Mouse (Mus musculus): Measurements from ENCODE around the gene Trim11.

DNA sequence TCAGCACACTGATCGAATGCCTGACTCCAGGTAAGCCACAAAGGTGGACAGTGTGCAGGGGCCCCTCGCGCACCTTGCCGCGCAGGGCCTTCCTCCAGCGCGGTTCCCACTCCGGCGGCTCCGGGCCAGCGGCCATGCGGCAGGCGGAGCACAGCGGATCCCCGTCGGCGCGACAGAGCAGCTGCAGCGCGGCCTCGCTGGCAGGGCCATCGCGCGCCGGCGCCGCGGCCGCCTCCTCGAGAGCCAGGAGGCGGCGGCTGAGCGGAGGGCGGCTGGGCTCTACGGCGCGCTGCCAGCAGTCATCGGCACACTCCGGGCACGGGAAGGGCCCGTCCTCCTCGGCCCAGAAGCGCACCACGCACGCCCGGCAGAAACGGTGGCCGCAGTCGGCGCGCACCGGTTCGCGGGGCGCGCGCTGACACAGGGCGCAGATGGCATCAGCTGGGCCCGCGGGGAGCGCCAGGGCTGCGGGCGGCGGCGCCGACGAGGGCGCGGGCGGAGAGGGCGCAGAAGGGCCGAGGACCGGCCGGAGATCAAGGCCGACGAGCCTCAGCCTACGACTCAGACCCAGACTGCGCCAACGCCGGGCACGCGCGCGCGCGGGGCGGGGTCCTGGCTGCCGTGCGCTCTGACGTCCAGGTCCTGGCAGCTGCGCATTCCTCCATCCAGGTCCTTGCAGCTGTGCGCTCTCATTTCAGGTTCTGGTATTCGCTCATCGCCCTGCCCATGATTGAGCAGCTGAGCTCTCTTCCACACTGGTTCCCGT, 39.4 kb upstream of the Trim11 start, which contains the start of gene Rnf187:
- TF ChIP-seq CTCF (IDR thresholded peaks at IDR 0.05; ENCODE audit: low read depth) = no peak
- peak; percentile 90 for TF ChIP-seq EP300 (IDR thresholded peaks at IDR 0.05; ENCODE audit: low read depth)
